Mouse (Mus musculus) erythroblast, embryonic 14.5 days (primary cell): ENCODE results near the gene Nfx1. TPM values are rescaled to one million over a fixed set of nuclear protein-coding genes. Genes with fewer than 3 reads are reported as not detected.

ENCODE experiments used
- H3K27me3 ChIP-seq: 2 replicates; pipeline ENCODE4 v1.6.1; 2012; ENCODE audit warnings: inconsistent platforms; ENCODE audit not compliant: control insufficient read depth
- H3K36me3 ChIP-seq: 2 replicates; pipeline ENCODE4 v1.6.1; 2012; ENCODE audit warnings: mild to moderate bottlenecking, inconsistent platforms; ENCODE audit not compliant: control insufficient read depth
- H3K4me1 ChIP-seq: 2 replicates; pipeline ENCODE4 v1.6.1; 2012; ENCODE audit warnings: inconsistent platforms; ENCODE audit not compliant: control insufficient read depth
- H3K4me3 ChIP-seq: replicated peaks from 2 replicates; pipeline ENCODE3; 2012; ENCODE audit warnings: moderate library complexity, mild to moderate bottlenecking, inconsistent platforms
- H3K9me3 ChIP-seq: 2 replicates; pipeline ENCODE4 v1.6.1; 2012; ENCODE audit warnings: low read length, inconsistent platforms, mixed read lengths; ENCODE audit not compliant: control insufficient read depth
- GATA1 ChIP-seq: IDR thresholded peaks from 2 replicates; pipeline ENCODE4 v1.6.1; 2012; ENCODE audit warnings: low read length, inconsistent platforms, mixed read lengths
- TAL1 ChIP-seq: IDR thresholded peaks from 3 replicates; pipeline ENCODE4 v1.6.1; 2012; ENCODE audit warnings: low read length, inconsistent platforms, mixed read lengths
- polyA plus RNA-seq: library from polyadenylated mRNA; stranded (reverse); fragments of >175 nt; gene quantifications from 2 replicates; pipeline ENCODE4 v1.2.3, GENCODE M21; 2012

Nfx1 gene
- polyA plus RNA-seq, 1 experiment, result 0.69 TPM

DNA sequence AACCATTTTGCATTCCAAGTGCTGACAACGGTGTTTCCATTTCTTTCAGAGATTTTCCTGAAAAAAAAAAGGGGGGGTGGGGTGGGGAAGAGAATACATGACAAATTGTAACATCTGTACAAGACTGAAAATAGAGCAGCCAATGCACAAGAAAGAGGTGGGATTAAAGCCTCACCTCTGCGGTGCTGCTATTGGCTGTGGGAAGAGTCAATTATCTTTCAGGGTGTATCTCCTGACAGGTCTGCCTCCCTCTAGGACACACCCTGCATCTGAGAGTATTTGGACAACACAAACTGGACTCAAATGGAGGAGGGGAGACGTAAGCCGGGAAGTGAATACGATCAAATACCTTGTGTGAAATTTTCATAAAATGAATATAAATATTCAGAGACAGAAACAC, 27.1 kb upstream of the Nfx1 start:
- TF ChIP-seq TAL1 (no peak), GATA1 (no peak)
- H3K9me3 ChIP-seq, result peaks cover 11% of the 10 kb centered on the region
- no peaks in the 10 kb centered on the region for H3K27me3 ChIP-seq
- H3K4me3 ChIP-seq, result no peak overlapping the region
- H3K36me3 ChIP-seq, result peaks cover 77% of the 10 kb centered on the region
- H3K4me1 ChIP-seq, result peaks cover 53% of the 10 kb centered on the region

DNA sequence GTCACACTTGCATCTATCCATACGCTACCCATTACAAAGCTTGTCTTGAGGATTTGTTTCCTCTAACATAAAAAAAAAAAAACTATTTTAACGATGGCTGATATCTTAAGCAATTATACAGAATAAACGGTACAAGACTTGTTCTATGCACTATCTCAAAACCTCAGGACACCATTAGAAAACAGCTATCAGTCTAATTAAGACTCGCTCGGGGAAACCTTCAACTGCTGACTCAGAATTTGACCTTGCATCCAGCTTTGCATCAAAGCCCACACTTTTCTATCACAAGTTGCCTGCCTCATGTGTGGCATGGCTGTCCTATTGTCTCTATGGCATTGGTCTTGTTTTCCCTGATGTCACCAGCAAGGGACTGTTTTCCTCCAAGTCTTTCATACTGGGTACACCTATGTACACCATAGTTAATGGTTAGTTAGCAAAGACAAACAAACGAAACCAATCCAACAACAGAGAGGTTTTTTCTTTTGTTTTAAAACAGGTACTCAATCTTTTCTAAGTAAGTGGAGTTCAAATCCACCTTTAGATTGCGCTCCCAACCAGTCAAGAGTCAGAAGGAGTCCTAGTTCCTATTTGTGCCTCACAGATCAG, 24.1 kb upstream of the Nfx1 start:
- H3K4me3 ChIP-seq, result peak overlapping the region; percentile 74
- TF ChIP-seq TAL1 (no peak), GATA1 (no peak)
- peaks cover 68% of the 10 kb centered on the region for H3K36me3 ChIP-seq
- H3K27me3 ChIP-seq, result no peaks in the 10 kb centered on the region
- peaks cover 65% of the 10 kb centered on the region for H3K4me1 ChIP-seq
- no peaks in the 10 kb centered on the region for H3K9me3 ChIP-seq

DNA sequence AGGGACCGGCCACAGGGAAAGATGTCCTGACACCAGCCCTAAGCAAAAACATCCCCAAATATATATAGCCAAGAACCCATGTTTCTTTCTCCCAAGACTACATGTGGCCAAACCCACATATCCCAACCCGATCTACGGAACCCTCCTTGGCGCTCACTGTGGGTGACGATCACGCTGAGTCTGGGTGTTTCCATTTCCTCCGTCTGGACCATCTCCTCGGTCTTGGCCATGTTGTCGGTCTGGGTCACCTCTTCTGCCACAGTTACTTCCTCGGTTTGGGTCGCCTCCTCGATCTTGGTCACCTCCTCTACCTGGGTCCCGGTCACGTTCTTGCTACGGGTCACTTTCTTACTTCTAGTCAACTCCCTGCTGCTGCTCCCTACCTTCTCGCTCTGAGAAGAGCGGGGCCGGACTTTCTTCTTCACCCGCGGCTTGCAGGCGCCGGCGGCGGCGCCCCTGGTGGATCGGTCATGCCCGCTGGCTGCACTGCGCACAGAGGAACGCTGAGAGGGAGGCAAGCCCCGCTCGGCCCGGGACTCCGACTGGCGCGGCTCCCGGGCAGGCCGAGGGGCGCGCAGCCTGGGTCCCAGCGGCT, 23.0 kb upstream of the Nfx1 start:
- H3K4me1 ChIP-seq, result peaks cover 55% of the 10 kb centered on the region
- no peak for TF ChIP-seq TAL1
- TF ChIP-seq GATA1, result no peak
- no peaks in the 10 kb centered on the region for H3K9me3 ChIP-seq
- H3K27me3 ChIP-seq, result no peaks in the 10 kb centered on the region
- peak overlapping the region; percentile 74 for H3K4me3 ChIP-seq
- H3K36me3 ChIP-seq, result peaks cover 66% of the 10 kb centered on the region

DNA sequence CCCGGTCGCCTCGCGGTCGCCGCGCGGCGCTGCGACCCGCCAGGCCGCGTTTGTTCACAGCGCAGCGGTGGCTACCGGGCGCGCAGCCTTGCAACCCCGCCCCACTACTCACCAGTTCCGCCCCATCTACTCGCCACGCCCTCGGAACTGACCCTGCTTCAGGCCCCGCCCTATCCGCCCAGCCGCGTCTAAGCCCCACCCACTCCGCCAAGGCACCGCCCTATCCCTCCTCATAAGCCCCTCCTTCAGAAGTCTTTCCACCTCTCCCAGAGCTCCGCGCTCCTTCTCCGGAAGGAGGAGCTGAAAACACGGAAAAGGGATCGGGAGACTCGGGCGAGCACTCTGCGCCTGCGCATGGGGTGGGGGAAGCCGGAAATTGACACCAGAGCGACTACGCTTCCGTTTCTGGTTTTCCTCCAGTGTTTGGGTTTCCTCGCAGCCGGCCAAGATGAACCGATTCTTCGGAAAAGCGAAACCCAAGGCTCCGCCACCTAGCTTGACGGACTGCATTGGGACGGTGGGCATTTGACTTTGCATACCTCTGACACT, 22.5 kb upstream of the Nfx1 start, which contains the start of the genes Bag1 and Chmp5:
TSS of gene Bag1 (minus strand) at position 135 of the 549 bp plus-strand sequence.
TSS of gene Chmp5 (plus strand) at position 248 of the 549 bp plus-strand sequence.
- H3K4me1 ChIP-seq, result peaks cover 49% of the 10 kb centered on the region
- peaks cover 66% of the 10 kb centered on the region for H3K36me3 ChIP-seq
- H3K9me3 ChIP-seq, result no peaks in the 10 kb centered on the region
- TF ChIP-seq TAL1 (no peak), GATA1 (no peak)
- no peaks in the 10 kb centered on the region for H3K27me3 ChIP-seq
- peak within 1 kb of the TSS; percentile 74 for H3K4me3 ChIP-seq

DNA sequence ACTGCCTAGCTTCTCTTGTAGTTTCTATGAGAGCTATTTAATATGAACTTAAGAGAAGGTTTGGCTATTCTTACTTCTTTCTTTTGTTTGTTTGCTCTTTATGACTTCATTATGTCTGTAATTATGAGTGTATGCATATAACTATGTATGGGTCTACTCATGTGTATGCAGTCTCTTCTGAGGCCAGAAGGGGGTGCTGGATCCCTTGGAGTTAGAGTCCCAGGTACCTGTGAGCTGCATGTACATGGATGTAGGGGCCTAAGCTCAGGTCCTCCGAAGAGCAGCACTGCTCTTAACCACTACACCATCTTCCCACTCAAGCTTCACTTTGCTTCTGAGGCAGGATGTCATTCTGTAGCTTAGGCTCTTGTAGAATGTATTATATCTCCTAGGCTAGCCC, 17.2 kb upstream of the Nfx1 start:
- no peaks in the 10 kb centered on the region for H3K9me3 ChIP-seq
- no peaks in the 10 kb centered on the region for H3K27me3 ChIP-seq
- TF ChIP-seq GATA1 (no peak), TAL1 (no peak)
- peaks cover 22% of the 10 kb centered on the region for H3K4me1 ChIP-seq
- no peak overlapping the region for H3K4me3 ChIP-seq
- H3K36me3 ChIP-seq, result peaks cover 80% of the 10 kb centered on the region

DNA sequence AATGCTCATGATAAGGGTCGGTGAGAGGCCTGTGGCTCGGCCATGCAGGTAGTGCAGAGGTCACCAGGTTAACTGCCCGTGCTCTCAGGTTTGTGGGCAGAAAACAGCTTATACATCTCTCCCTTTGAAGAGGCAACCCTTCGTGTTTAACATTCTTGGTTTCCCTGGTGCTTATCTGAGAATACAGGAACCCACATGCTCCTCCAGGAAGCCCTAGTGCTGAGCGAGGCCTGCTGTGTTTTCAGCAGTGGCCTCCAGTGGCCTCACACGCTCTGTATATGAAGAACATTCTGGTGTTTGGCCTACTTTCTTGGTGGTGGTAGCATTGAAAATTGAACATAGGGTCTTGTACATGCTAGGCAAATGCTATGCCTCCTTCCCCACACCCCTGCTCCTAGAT, 14.8 kb upstream of the Nfx1 start:
- H3K36me3 ChIP-seq, result peaks cover 90% of the 10 kb centered on the region
- no peaks in the 10 kb centered on the region for H3K9me3 ChIP-seq
- H3K4me3 ChIP-seq, result no peak overlapping the region
- no peaks in the 10 kb centered on the region for H3K27me3 ChIP-seq
- TF ChIP-seq TAL1 (no peak), GATA1 (no peak)
- H3K4me1 ChIP-seq, result peaks cover 7% of the 10 kb centered on the region

DNA sequence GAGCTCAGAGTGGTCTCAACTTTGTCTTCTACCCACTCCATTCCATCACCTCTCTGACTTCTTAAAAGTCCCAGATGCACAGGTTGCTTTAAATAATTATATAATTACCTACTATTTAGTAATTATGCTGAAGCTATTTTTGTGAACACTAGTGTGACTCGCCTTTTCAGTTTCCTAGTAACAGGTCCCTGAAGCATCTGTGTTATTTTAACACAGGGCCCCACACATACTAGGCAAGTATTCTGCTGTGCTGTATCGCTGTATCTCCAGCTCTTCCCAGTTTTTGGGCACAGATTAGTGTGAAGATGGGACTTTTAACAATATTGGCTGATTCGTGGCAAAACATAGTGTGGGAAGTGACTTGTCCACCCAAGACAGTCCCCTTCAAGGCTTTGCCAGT, 7.2 kb upstream of the Nfx1 start:
- H3K27me3 ChIP-seq, result no peaks in the 10 kb centered on the region
- H3K36me3 ChIP-seq, result peaks cover 90% of the 10 kb centered on the region
- no peaks in the 10 kb centered on the region for H3K4me1 ChIP-seq
- no peak for TF ChIP-seq TAL1
- TF ChIP-seq GATA1, result no peak
- no peaks in the 10 kb centered on the region for H3K9me3 ChIP-seq
- H3K4me3 ChIP-seq, result no peak overlapping the region

DNA sequence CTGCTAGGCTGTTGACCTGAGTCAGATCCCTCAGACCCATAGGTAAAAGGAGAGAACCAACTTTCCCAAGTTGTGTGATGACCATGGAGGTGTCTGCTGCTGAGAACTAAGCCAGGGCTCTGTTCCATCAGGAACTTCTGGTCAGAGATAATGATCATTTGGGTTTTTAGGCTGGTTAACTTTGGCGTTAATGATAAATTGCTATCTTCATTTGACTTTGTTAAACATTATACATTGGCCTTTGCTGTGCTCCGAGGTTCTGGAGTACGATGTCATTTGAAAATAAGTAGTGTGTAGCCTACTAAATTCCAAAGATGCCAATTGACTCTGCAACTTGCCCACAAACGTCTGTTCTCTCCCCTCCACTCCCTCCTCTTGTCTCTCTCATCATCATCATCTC, 1.5 kb upstream of the Nfx1 start:
- Histone ChIP-seq H3K9me3 (no peaks in the 10 kb centered on the region), H3K27me3 (no peaks in the 10 kb centered on the region), H3K4me3 (no peak overlapping the region), H3K4me1 (peaks cover 38% of the 10 kb centered on the region), H3K36me3 (peaks cover 56% of the 10 kb centered on the region)
- no peak for TF ChIP-seq TAL1
- TF ChIP-seq GATA1, result no peak

DNA sequence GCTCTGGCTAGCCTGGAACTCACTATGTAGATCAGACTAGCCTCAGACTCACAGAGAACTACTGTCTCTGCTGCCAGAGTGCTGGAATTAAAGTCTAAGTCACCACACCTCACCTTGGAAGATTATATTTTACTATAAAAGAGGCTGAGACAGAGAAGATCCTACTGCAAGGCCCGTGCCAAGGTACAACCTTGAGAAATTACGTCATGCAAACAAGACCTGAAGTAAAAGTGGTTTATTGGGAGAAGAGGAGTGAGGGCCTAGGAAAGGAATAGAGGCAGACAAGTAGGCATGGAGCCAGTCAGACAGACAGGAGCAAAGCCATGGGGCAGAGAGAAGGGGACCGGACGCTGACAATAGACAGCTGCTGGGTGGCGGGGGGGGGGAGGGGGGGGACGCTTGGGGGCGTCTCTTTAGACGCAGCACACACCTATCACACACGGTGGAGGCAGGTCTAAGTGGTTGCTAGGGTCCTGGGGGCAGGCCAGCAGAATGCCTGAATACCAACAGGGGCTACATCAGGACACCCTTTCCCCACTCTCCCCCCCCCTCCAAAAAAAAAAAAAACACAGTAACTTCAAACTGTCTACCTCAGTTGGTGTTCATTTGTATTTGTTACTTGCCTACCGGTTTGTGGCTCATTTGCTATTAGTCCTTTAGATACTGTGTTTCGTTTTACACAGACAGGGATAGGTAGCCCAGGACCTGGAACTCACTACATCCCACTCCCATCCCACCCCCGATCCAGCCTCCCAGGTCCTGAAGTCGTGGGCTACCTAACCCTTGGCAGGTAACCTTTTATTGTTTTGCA, 720 bp upstream of the Nfx1 start:
- Histone ChIP-seq H3K27me3 (no peaks in the 10 kb centered on the region), H3K9me3 (no peaks in the 10 kb centered on the region), H3K4me1 (peaks cover 39% of the 10 kb centered on the region), H3K4me3 (peak overlapping the region; percentile 89), H3K36me3 (peaks cover 52% of the 10 kb centered on the region)
- TF ChIP-seq GATA1, result no peak
- no peak for TF ChIP-seq TAL1
